Mouse (Mus musculus) CH12.LX (cell line): ENCODE data around the gene Id4. TPM values are rescaled to one million over a fixed set of nuclear protein-coding genes. Genes with fewer than 3 reads are reported as not detected.

Experiments used
- DNase-seq: peaks from one replicate; pipeline ENCODE4 v3.0.0-alpha.2; 2013; ENCODE audit errors: extremely low read depth
- H3K27ac ChIP-seq: 2 replicates; pipeline ENCODE4 v1.5.1; 2012; ENCODE audit warnings: low read depth, mild to moderate bottlenecking, control low read depth, moderate library complexity; ENCODE audit not compliant: insufficient read depth
- H3K27me3 ChIP-seq: replicated peaks from 2 replicates; pipeline ENCODE3; 2012; ENCODE audit warnings: inconsistent platforms
- H3K36me3 ChIP-seq, 2 experiments: replicated peaks in 1 of 2; 2 replicates each; pipeline versions ENCODE3 to v1.6.1; 2012; ENCODE audit warnings: inconsistent platforms in 1 of 2, low read length in 1 of 2, mild to moderate bottlenecking in 1 of 2, mixed read lengths in 1 of 2, moderate library complexity in 1 of 2; ENCODE audit not compliant: control insufficient read depth in 1 of 2, insufficient read depth in 1 of 2
- H3K4me1 ChIP-seq, 2 experiments: 2 replicates each; pipeline ENCODE4 v1.6.1; 2012; ENCODE audit warnings: inconsistent platforms in 1 of 2, moderate library complexity in 1 of 2; ENCODE audit not compliant: insufficient read depth in 2 of 2, control insufficient read depth in 1 of 2
- H3K4me2 ChIP-seq: 2 replicates; pipeline ENCODE4 v1.6.1; 2012; ENCODE audit warnings: low read depth, mild to moderate bottlenecking, control low read depth; ENCODE audit not compliant: poor library complexity, insufficient read depth, severe bottlenecking
- H3K4me3 ChIP-seq, 3 experiments: fragments of 150-350 bp in 1 of 3; sonication (generic) in 1 of 3; replicated peaks in 1 of 3; 2 replicates each; pipeline versions ENCODE3 to v1.5.1; 2011 to 2012; ENCODE audit warnings: low read depth in 2 of 3, low read length in 2 of 3, mild to moderate bottlenecking in 2 of 3, moderate library complexity in 2 of 3, control low read depth in 1 of 3, improper control_type of control experiment in 1 of 3, inconsistent platforms in 1 of 3, mixed read lengths in 1 of 3; ENCODE audit not compliant: poor library complexity in 1 of 3
- H3K79me2 ChIP-seq: replicated peaks from 2 replicates; pipeline ENCODE4 v1.6.1; 2012; ENCODE audit warnings: mild to moderate bottlenecking, moderate library complexity; ENCODE audit not compliant: control insufficient read depth, poor library complexity, insufficient read depth, severe bottlenecking; ENCODE audit errors: extremely low read depth
- H3K9ac ChIP-seq: 2 replicates; pipeline ENCODE4 v1.6.1; 2012; ENCODE audit warnings: low read depth, mild to moderate bottlenecking, control low read depth, moderate library complexity; ENCODE audit not compliant: insufficient read depth
- H3K9me3 ChIP-seq: replicated peaks from 2 replicates; pipeline ENCODE3; 2012; ENCODE audit warnings: low read length, inconsistent platforms, mixed read lengths
- CHD1 ChIP-seq: IDR thresholded peaks from 2 replicates; pipeline ENCODE4 v1.6.1; 2012; ENCODE audit warnings: low read depth, low read length, improper control_type of control experiment, inconsistent platforms
- CTCF ChIP-seq, 2 experiments: IDR thresholded peaks in 1 of 2; conservative IDR thresholded peaks in 1 of 2; 2 replicates each; pipeline ENCODE4 v1.5.1; 2011 to 2012; ENCODE audit warnings: low read depth in 2 of 2, low read length in 2 of 2, improper control_type of control experiment in 1 of 2, inconsistent platforms in 1 of 2, mild to moderate bottlenecking in 1 of 2, moderate library complexity in 1 of 2
- ELF1 ChIP-seq: IDR thresholded peaks from 2 replicates; pipeline ENCODE4 v1.6.1; 2014; ENCODE audit warnings: low read depth, mild to moderate bottlenecking, inconsistent platforms, low read length, improper control_type of control experiment
- EP300 ChIP-seq: IDR thresholded peaks from 2 replicates; pipeline ENCODE4 v1.6.1; 2011; ENCODE audit warnings: low read length, improper control_type of control experiment
- GABPA ChIP-seq: IDR thresholded peaks from 2 replicates; pipeline ENCODE4 v1.6.1; 2012; ENCODE audit warnings: low read depth, low read length, improper control_type of control experiment, inconsistent platforms; ENCODE audit not compliant: insufficient replicate concordance
- HCFC1 ChIP-seq: IDR thresholded peaks from 2 replicates; pipeline ENCODE4 v1.6.1; 2012; ENCODE audit warnings: low read depth, mild to moderate bottlenecking, inconsistent platforms, low read length, improper control_type of control experiment
- JUN ChIP-seq: IDR thresholded peaks from 2 replicates; pipeline ENCODE4 v1.6.1; 2011; ENCODE audit warnings: low read depth, mild to moderate bottlenecking, low read length, improper control_type of control experiment, moderate library complexity; ENCODE audit not compliant: insufficient read depth
- JUND ChIP-seq: conservative IDR thresholded peaks from 2 replicates; pipeline ENCODE4 v1.6.1; 2011; ENCODE audit warnings: low read depth, low read length, improper control_type of control experiment
- KAT2A ChIP-seq: IDR thresholded peaks from 2 replicates; pipeline ENCODE4 v1.6.1; 2012; ENCODE audit warnings: low read length, improper control_type of control experiment, inconsistent platforms; ENCODE audit not compliant: insufficient replicate concordance
- MAX ChIP-seq: IDR thresholded peaks from 2 replicates; pipeline ENCODE4 v1.6.1; 2011; ENCODE audit warnings: low read length, improper control_type of control experiment
- MAZ ChIP-seq: IDR thresholded peaks from 2 replicates; pipeline ENCODE4 v1.6.1; 2012; ENCODE audit warnings: low read depth, mild to moderate bottlenecking, inconsistent platforms, low read length, improper control_type of control experiment, moderate library complexity
- MEF2A ChIP-seq: IDR thresholded peaks from 2 replicates; pipeline ENCODE4 v1.6.1; 2014; ENCODE audit warnings: low read depth, mild to moderate bottlenecking, inconsistent platforms, low read length, improper control_type of control experiment, borderline replicate concordance
- MXI1 ChIP-seq: IDR thresholded peaks from 2 replicates; pipeline ENCODE4 v1.6.1; 2011; ENCODE audit warnings: mild to moderate bottlenecking, low read depth, low read length, improper control_type of control experiment
- PAX5 ChIP-seq: IDR thresholded peaks from 2 replicates; pipeline ENCODE4 v1.6.1; 2012; ENCODE audit warnings: low read length, inconsistent platforms, mixed read lengths
- POLR2A ChIP-seq: IDR thresholded peaks from 2 replicates; pipeline ENCODE4 v1.6.1; 2011; ENCODE audit warnings: low read depth, mild to moderate bottlenecking, improper control_type of control experiment, low read length
- POLR2AphosphoS2 ChIP-seq: IDR thresholded peaks from 2 replicates; pipeline ENCODE4 v1.6.1; 2011; ENCODE audit warnings: low read depth, low read length, improper control_type of control experiment
- RCOR1 ChIP-seq: conservative IDR thresholded peaks from 2 replicates; pipeline ENCODE4 v1.6.1; 2012; ENCODE audit warnings: low read depth, mild to moderate bottlenecking, inconsistent platforms, low read length, improper control_type of control experiment
- USF1 ChIP-seq: IDR thresholded peaks from 2 replicates; pipeline ENCODE4 v1.6.1; 2014; ENCODE audit warnings: low read depth, mild to moderate bottlenecking, inconsistent platforms, low read length, improper control_type of control experiment
- USF2 ChIP-seq: conservative IDR thresholded peaks from 2 replicates; pipeline ENCODE4 v1.6.1; 2011; ENCODE audit warnings: low read depth, low read length, improper control_type of control experiment
- ZMIZ1 ChIP-seq: IDR thresholded peaks from 2 replicates; pipeline ENCODE4 v1.6.1; 2012; ENCODE audit warnings: low read depth, mild to moderate bottlenecking, inconsistent platforms, low read length, improper control_type of control experiment
- ZNF384 ChIP-seq: IDR thresholded peaks from 2 replicates; pipeline ENCODE4 v1.6.1; 2012; ENCODE audit warnings: low read depth, low read length, improper control_type of control experiment, inconsistent platforms
- dilution Hi-C: fragments of 300-500 bp; cut with MboI; formaldehyde crosslinking; loops from 2 replicates; pipeline ENCODE4 v1.14.3; 2020; ENCODE audit warnings: low sequenced_read_pairs; ENCODE audit not compliant: extremely low pct_unique_long_range_greater_than_20kb, extremely low pct_ligation_motif_present
- in situ Hi-C: fragments of 300-500 bp; cut with MboI; formaldehyde crosslinking; loops from 3 replicates; pipeline ENCODE4 v1.14.3; 2019; ENCODE audit warnings: low sequenced_read_pairs, low pct_ligation_motif_present, low pct_unique_long_range_greater_than_20kb, mixed read lengths
- polyA plus RNA-seq: library from polyadenylated mRNA; unstranded; fragments of >175 nt; gene quantifications from 2 replicates; pipeline ENCODE4 v1.2.1, GENCODE M21; 2012; ENCODE audit warnings: low read depth; ENCODE audit not compliant: insufficient read length
- total RNA-seq, 2 experiments: library from RNA; depleted of rRNA; stranded (reverse); fragments of 300-350 nt in 1 of 2; fragments of >200 nt in 1 of 2; gene quantifications; 2 replicates each; pipeline ENCODE4 v1.2.3; 2012 to 2014

The Id4 gene
- total and polyA plus RNA-seq, 3 experiments, result not detected

- no peaks in the 10 kb centered on the region for H3K27me3 ChIP-seq
- dilution Hi-C loops, result no loop called here
- no peaks in the 10 kb centered on the region for H3K4me1 ChIP-seq
- H3K9ac ChIP-seq, result no peak overlapping the region
- H3K4me2 ChIP-seq, result no peak overlapping the region
- in situ Hi-C loops, result no loop called here
- H3K79me2 ChIP-seq, result no peaks in the 10 kb centered on the region
- H3K9me3 ChIP-seq, result peaks cover 78% of the 10 kb centered on the region
- DNase-seq, result no peak
- H3K4me3 ChIP-seq, result no peak overlapping the region
- no peak overlapping the region for H3K27ac ChIP-seq
- no peak for TF ChIP-seq MEF2A
- no peak for TF ChIP-seq RCOR1
- no peak for TF ChIP-seq PAX5
- TF ChIP-seq EP300, result no peak
- TF ChIP-seq ZNF384, result no peak
- TF ChIP-seq CTCF (conservative IDR thresholded peaks at IDR 0.05 in 1 of 2, IDR thresholded peaks at IDR 0.05 in 1 of 2; ENCODE audit: low read depth in 2 of 2, low read length in 2 of 2), result no peak
- no peaks in the 10 kb centered on the region for H3K36me3 ChIP-seq
Observed at GRCm38 (mm10) chr13:48284918-48285693, 24.1 kb downstream of the Id4 start.

GRCm38 (mm10) chr13:48290427-48290826, 29.4 kb downstream of the Id4 start:
- H3K79me2 ChIP-seq, result no peaks in the 10 kb centered on the region
- DNase-seq, result no peak
- dilution Hi-C loops (no loop called here), in situ Hi-C loops (no loop called here)
- no peak overlapping the region for H3K27ac ChIP-seq
- peaks cover 78% of the 10 kb centered on the region for H3K9me3 ChIP-seq
- no peaks in the 10 kb centered on the region for H3K4me1 ChIP-seq
- no peak overlapping the region for H3K4me2 ChIP-seq
- no peaks in the 10 kb centered on the region for H3K27me3 ChIP-seq
- H3K9ac ChIP-seq, result no peak overlapping the region
- H3K36me3 ChIP-seq, result no peaks in the 10 kb centered on the region
- TF ChIP-seq USF2 (no peak), EP300 (no peak), ZMIZ1 (no peak), MAZ (no peak)
- no peak overlapping the region for H3K4me3 ChIP-seq

- Histone ChIP-seq H3K79me2 (no peaks in the 10 kb centered on the region), H3K4me2 (no peak overlapping the region), H3K9me3 (peaks cover 77% of the 10 kb centered on the region), H3K4me1 (no peaks in the 10 kb centered on the region)
- dilution Hi-C loops, result no loop called here
- in situ Hi-C loops, result no loop called here
- DNase-seq, result no peak
- no peak for TF ChIP-seq KAT2A
- no peak for TF ChIP-seq PAX5
- TF ChIP-seq MXI1, result no peak
- no peak for TF ChIP-seq USF1
- TF ChIP-seq POLR2AphosphoS2, result no peak
- TF ChIP-seq EP300, result no peak
- TF ChIP-seq USF2, result no peak
- no peak for TF ChIP-seq JUND
- TF ChIP-seq JUN, result no peak
- TF ChIP-seq GABPA, result no peak
- no peak for TF ChIP-seq HCFC1
- TF ChIP-seq CHD1, result no peak
- no peak for TF ChIP-seq MAX
- no peak for TF ChIP-seq POLR2A
- no peak for TF ChIP-seq ELF1
- no peak for TF ChIP-seq RCOR1
- TF ChIP-seq, all 38 proteins: peak for 0
- H3K4me3 ChIP-seq, result no peak overlapping the region
- H3K9ac ChIP-seq, result no peak overlapping the region
- no peaks in the 10 kb centered on the region for H3K27me3 ChIP-seq
- no peaks in the 10 kb centered on the region for H3K36me3 ChIP-seq
- no peak overlapping the region for H3K27ac ChIP-seq
Observed at GRCm38 (mm10) chr13:48314500-48314899, 53.5 kb downstream of the Id4 start.
